Mouse (Mus musculus): ENCODE results near the gene Abca1. TPM values are rescaled to one million over a fixed set of nuclear protein-coding genes. Genes with fewer than 3 reads are reported as not detected.

Gene Abca1
- polyA plus RNA-seq, 1 experiment from 2014 or later, result 4.2 TPM

GRCm38 (mm10) chr4:53177696-53178095 lies 18.0 kb upstream of the Abca1 start:
- Histone ChIP-seq H3K9me3 (no peaks in the 10 kb centered on the region), H3K4me3 (no peak overlapping the region), H3K4me1 (peaks cover 6% of the 10 kb centered on the region; the same call in 1 of the 2 replicates), H3K27me3 (ENCODE audit: insufficient read depth, poor library complexity, severe bottlenecking) (0 out of 2 replicates have a peak, but pooled peaks cover 4% of the 10 kb centered on the region), H3K36me3 (no peaks in the 10 kb centered on the region), H3K27ac (no peak overlapping the region)
- no peak for DNase-seq (ENCODE audit: low spot score)
- WGBS, result 89% methylated on average over 8 of the region's 8 CpGs

- Histone ChIP-seq H3K27ac (no peak overlapping the region), H3K4me3 (no peak overlapping the region), H3K9me3 (no peaks in the 10 kb centered on the region), H3K4me1 (peaks cover 3% of the 10 kb centered on the region; the same call in 1 of the 2 replicates), H3K36me3 (no peaks in the 10 kb centered on the region), H3K27me3 (ENCODE audit: insufficient read depth, poor library complexity, severe bottlenecking) (no peaks in the 10 kb centered on the region)
- no peak for DNase-seq (ENCODE audit: low spot score)
- 83% methylated on average over 7 of the region's 7 CpGs for WGBS
Measured at GRCm38 (mm10) chr4:53174906-53175305, 15.2 kb upstream of the Abca1 start.

- Histone ChIP-seq H3K9me3 (no peaks in the 10 kb centered on the region), H3K4me1 (no peaks in the 10 kb centered on the region), H3K4me3 (no peak overlapping the region), H3K36me3 (no peaks in the 10 kb centered on the region), H3K27me3 (ENCODE audit: insufficient read depth, poor library complexity, severe bottlenecking) (no peaks in the 10 kb centered on the region), H3K27ac (no peak overlapping the region)
- DNase-seq (ENCODE audit: low spot score), result no peak
- 77% methylated on average over 2 of the region's 2 CpGs for WGBS
Measured at GRCm38 (mm10) chr4:53170403-53170802, 10.7 kb upstream of the Abca1 start.

DNA sequence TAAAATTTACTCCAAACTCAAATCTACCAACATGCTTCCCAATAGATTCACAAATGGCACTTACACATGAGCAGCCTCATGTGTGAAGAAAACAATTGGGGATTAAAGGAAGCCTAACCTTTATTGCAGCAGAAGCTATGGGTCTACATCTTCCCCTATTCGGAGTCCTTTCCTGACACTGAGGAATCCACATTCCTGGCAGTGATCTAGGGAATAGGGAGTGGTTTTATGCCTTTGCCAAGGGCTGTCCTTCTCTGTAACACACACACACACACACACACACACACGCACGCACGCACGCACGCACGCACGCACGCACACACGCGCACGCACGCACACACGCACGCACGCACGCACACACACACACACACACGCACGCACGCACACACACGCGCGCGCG lies 5.5 kb upstream of the Abca1 start:
- no peaks in the 10 kb centered on the region for H3K9me3 ChIP-seq
- H3K4me3 ChIP-seq, result no peak overlapping the region
- no peak for DNase-seq (ENCODE audit: low spot score)
- WGBS, result 77% methylated on average over 19 of the region's 25 CpGs
- no peaks in the 10 kb centered on the region for H3K36me3 ChIP-seq
- no peaks in the 10 kb centered on the region for H3K27me3 ChIP-seq (ENCODE audit: insufficient read depth, poor library complexity, severe bottlenecking)
- peaks cover 2% of the 10 kb centered on the region; the same call in 1 of the 2 replicates for H3K4me1 ChIP-seq
- no peak overlapping the region for H3K27ac ChIP-seq

GRCm38 (mm10) chr4:53159176-53159575 lies 519 bp downstream of the Abca1 start:
- Histone ChIP-seq H3K27me3 (ENCODE audit: insufficient read depth, poor library complexity, severe bottlenecking) (no peaks in the 10 kb centered on the region), H3K27ac (peak overlapping the region; percentile 83), H3K9me3 (no peaks in the 10 kb centered on the region), H3K36me3 (no peaks in the 10 kb centered on the region), H3K4me1 (peaks cover 18% of the 10 kb centered on the region; the same call in 1 of the 2 replicates), H3K4me3 (peak overlapping the region; percentile 73)
- WGBS, result under 1% methylated on average over 20 of the region's 20 CpGs
- DNase-seq (ENCODE audit: low spot score), result no peak

DNA sequence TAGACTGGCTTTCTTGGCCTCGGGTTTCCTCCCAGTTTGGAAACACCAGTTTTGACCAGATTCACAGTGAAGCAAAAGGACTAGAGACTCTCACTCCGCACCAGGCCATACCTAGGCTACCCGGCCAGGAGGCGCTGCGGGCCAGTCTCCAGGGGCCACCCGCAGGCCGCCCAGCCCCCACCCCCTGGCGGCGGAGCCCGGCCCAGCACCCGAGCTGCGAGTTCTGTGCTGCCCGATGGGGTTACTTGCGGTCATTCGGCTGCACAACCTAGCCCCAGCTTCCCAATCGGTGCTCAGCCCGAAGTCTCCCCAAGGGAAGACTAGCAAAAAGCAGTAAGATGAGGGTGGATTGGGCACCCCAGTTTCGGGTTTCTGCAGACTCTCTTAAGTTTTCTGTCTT lies 1.1 kb downstream of the Abca1 start:
- peak overlapping the region; percentile 73 for H3K4me3 ChIP-seq
- DNase-seq (ENCODE audit: low spot score), result peak; percentile 85
- H3K27me3 ChIP-seq (ENCODE audit: insufficient read depth, poor library complexity, severe bottlenecking), result no peaks in the 10 kb centered on the region
- no peaks in the 10 kb centered on the region for H3K36me3 ChIP-seq
- WGBS, result 2% methylated on average over 18 of the region's 18 CpGs
- peak overlapping the region; percentile 83 for H3K27ac ChIP-seq
- H3K9me3 ChIP-seq, result no peaks in the 10 kb centered on the region
- H3K4me1 ChIP-seq, result peaks cover 18% of the 10 kb centered on the region; the same call in 1 of the 2 replicates

GRCm38 (mm10) chr4:53155471-53155870 lies 4.2 kb downstream of the Abca1 start:
- no peaks in the 10 kb centered on the region for H3K27me3 ChIP-seq (ENCODE audit: insufficient read depth, poor library complexity, severe bottlenecking)

DNA sequence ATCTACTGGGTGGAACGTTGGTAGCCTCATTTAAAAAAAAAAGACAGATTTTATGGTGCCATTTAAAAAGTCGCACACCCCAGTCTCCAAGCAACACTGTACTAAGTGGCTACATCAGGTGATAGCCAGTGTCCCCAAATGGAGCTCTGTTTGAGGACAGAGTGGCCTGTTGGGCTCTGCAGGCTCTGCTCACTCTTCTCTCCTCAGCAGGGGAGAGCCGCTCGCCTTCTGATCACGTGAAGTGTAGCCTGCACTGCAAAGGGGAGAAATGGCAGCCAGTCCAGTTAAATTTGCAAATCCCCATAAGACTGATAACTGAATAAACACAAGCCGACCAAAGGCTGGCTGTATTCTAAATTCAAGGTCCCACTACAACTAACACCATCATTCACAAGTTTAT lies 6.0 kb downstream of the Abca1 start:
- Histone ChIP-seq H3K27ac (no peak overlapping the region), H3K9me3 (no peaks in the 10 kb centered on the region), H3K27me3 (ENCODE audit: insufficient read depth, poor library complexity, severe bottlenecking) (no peaks in the 10 kb centered on the region), H3K36me3 (no peaks in the 10 kb centered on the region), H3K4me3 (no peak overlapping the region), H3K4me1 (peaks cover 3% of the 10 kb centered on the region; the same call in 1 of the 2 replicates)
- WGBS, result 41% methylated on average over 6 of the region's 6 CpGs
- no peak for DNase-seq (ENCODE audit: low spot score)

More at GRCm38 (mm10) chr4:53155471-53155870, 4.2 kb downstream of the Abca1 start:
- no peak for DNase-seq (ENCODE audit: low spot score)
- Histone ChIP-seq H3K4me3 (no peak overlapping the region), H3K36me3 (no peaks in the 10 kb centered on the region), H3K4me1 (peaks cover 18% of the 10 kb centered on the region; the same call in 1 of the 2 replicates), H3K27ac (no peak overlapping the region), H3K9me3 (no peaks in the 10 kb centered on the region)
- 84% methylated on average over 11 of the region's 11 CpGs for WGBS

- H3K27me3 ChIP-seq (ENCODE audit: insufficient read depth, poor library complexity, severe bottlenecking), result no peaks in the 10 kb centered on the region
- H3K4me3 ChIP-seq, result no peak overlapping the region
- no peaks in the 10 kb centered on the region for H3K36me3 ChIP-seq
- WGBS, result 66% methylated on average over 4 of the region's 4 CpGs
- DNase-seq (ENCODE audit: low spot score), result no peak
- no peak overlapping the region for H3K27ac ChIP-seq
- H3K4me1 ChIP-seq, result no peaks in the 10 kb centered on the region
- H3K9me3 ChIP-seq, result no peaks in the 10 kb centered on the region
Measured at GRCm38 (mm10) chr4:53153061-53153460, 6.6 kb downstream of the Abca1 start.

GRCm38 (mm10) chr4:53152655-53153054 lies 7.0 kb downstream of the Abca1 start:
- WGBS, result 28% methylated on average over 5 of the region's 5 CpGs
- no peaks in the 10 kb centered on the region for H3K36me3 ChIP-seq
- H3K9me3 ChIP-seq, result no peaks in the 10 kb centered on the region
- peaks cover under 1% of the 10 kb centered on the region; the same call in 1 of the 2 replicates for H3K4me1 ChIP-seq
- H3K27me3 ChIP-seq (ENCODE audit: insufficient read depth, poor library complexity, severe bottlenecking), result no peaks in the 10 kb centered on the region
- H3K4me3 ChIP-seq, result no peak overlapping the region
- DNase-seq (ENCODE audit: low spot score), result no peak
- no peak overlapping the region for H3K27ac ChIP-seq

DNA sequence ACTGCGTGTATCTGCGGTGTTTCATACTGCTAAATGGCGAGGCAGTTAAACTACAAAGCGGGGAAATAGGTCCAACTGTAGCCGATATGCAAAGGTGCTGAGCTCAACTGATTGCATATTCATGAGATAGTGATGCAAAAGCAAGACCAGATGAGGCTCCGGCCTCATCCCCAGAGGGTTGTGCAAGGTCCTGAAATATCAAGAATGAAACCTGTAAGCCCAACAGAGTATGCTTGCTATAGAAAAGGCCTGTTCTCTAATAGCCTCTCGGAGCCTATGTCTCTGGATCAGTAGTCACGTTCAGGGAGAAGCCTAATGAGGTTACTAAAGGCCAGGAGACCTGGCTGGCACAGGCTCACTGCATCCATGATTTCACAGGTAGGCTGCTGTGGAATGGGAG lies 9.2 kb downstream of the Abca1 start:
- no peak overlapping the region for H3K4me3 ChIP-seq
- H3K27me3 ChIP-seq (ENCODE audit: insufficient read depth, poor library complexity, severe bottlenecking), result no peaks in the 10 kb centered on the region
- no peaks in the 10 kb centered on the region for H3K36me3 ChIP-seq
- no peak overlapping the region for H3K27ac ChIP-seq
- WGBS, result 85% methylated on average over 8 of the region's 8 CpGs
- peaks cover 20% of the 10 kb centered on the region; the same call in 1 of the 2 replicates for H3K4me1 ChIP-seq
- DNase-seq (ENCODE audit: low spot score), result no peak
- H3K9me3 ChIP-seq, result no peaks in the 10 kb centered on the region

- peaks cover 23% of the 10 kb centered on the region for H3K4me1 ChIP-seq
- 89% methylated on average over 4 of the region's 5 CpGs for WGBS
- H3K27ac ChIP-seq, result no peak overlapping the region
- no peaks in the 10 kb centered on the region for H3K27me3 ChIP-seq (ENCODE audit: insufficient read depth, poor library complexity, severe bottlenecking)
- H3K4me3 ChIP-seq, result no peak overlapping the region
- H3K36me3 ChIP-seq, result no peaks in the 10 kb centered on the region
- no peak for DNase-seq (ENCODE audit: low spot score)
- H3K9me3 ChIP-seq, result no peaks in the 10 kb centered on the region
Measured at GRCm38 (mm10) chr4:53149644-53150043, 10.1 kb downstream of the Abca1 start.

- DNase-seq (ENCODE audit: low spot score), result no peak
- H3K4me1 ChIP-seq, result peaks cover 31% of the 10 kb centered on the region
- no peaks in the 10 kb centered on the region for H3K27me3 ChIP-seq (ENCODE audit: insufficient read depth, poor library complexity, severe bottlenecking)
- H3K36me3 ChIP-seq, result no peaks in the 10 kb centered on the region
- WGBS, result 81% methylated on average over 2 of the region's 2 CpGs
- no peak overlapping the region for H3K27ac ChIP-seq
- H3K4me3 ChIP-seq, result no peak overlapping the region
- H3K9me3 ChIP-seq, result no peaks in the 10 kb centered on the region
Measured at GRCm38 (mm10) chr4:53148817-53149216, 10.9 kb downstream of the Abca1 start.

DNA sequence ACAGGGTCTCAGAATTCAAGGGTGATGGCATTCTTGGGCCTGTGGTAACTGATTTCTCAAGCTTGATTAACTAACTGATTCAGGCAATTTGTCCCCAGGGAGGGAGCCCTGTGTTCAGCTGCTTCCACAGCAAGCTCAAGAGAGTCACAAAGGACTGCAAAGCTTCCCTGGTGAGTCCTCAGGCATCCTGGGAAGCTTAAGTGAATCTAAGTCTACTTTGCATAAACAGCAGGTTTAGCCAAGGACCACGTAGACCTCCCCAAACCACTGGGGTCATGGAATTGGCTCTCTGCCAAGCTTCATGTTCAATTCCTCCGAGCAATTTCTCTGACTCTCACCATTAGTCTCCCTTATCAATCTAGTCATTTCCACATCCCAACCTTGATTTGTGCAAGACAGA lies 12.2 kb downstream of the Abca1 start:
- WGBS, result 10% methylated on average over 2 of the region's 2 CpGs
- Histone ChIP-seq H3K9me3 (no peaks in the 10 kb centered on the region), H3K4me1 (peaks cover 38% of the 10 kb centered on the region), H3K27me3 (ENCODE audit: insufficient read depth, poor library complexity, severe bottlenecking) (no peaks in the 10 kb centered on the region), H3K4me3 (no peak overlapping the region), H3K36me3 (no peaks in the 10 kb centered on the region), H3K27ac (no peak overlapping the region)
- DNase-seq (ENCODE audit: low spot score), result no peak
